Mouse (Mus musculus) fat pad, adult 2 months (tissue): ENCODE measurements around the gene Abi2.

Experiments used
- DNase-seq: peaks from one replicate; pipeline ENCODE4 v3.0.0-alpha.2; 2011; ENCODE audit warnings: low read depth, low spot score; ENCODE audit errors: extremely low read depth

Gene Abi2

DNA sequence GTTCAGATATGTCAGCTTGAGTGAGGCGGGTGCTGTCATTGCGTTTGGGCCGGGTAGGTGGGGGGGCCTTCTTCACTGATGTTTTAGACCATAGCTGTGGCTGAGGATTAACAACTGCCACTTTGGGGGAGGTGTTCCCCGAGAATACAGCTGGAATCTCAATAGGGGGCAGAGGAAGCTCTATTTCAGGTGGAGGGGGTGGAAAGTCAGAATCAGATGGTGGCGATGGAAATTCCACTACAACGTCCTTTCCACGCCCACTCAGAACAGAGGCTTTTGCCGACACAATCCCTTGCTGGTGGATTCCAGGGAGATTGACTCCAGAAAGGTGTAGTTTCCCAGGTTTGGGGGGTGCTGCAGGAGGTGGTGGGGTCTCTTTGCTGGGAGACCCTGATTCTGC, 79.2 kb downstream of the Abi2 start:
- DNase-seq = no peak

DNA sequence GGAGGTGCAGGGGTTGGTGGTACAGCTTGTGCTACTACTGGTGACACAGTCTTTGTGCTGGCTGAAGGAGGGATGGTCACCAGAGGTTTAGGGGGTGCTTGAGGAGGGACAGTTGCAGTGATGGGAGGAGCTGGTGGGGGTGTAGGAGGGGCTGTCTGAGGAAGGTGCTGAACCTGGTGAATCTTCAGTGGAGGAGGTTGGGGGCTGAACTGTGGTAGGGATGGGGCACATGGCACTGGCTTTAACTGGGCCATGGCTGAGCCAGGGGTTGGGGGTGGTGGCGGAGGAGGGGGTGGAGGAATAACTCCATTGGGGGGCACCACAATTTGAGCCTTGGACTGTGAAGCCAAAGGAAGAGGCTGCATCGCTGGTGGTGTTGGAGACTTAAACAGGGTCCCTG, 80.2 kb downstream of the Abi2 start:
- DNase-seq = no peak

GRCm38 (mm10) chr1:60490510-60490909, 81.1 kb downstream of the Abi2 start:
- no peak for DNase-seq

DNA sequence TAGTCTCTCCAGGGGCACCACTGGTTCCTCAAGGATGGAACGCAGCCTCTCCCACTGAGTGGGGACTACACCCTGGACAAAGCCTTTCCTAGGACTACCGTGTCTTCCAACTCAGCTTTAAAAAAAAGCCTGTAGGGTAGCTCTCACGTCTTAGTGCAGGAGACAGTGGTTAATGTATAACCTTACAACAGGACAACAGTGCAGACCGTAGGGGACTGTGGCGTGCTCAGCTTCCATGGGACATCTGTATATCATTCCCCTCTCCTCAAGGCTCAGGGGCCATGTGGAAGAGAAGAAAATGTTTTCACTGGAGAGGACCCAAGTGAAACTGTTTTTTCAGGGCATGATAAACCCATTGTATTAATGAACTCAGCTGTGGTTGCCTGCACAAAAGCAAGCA, 83.0 kb downstream of the Abi2 start:
- DNase-seq = no peak

DNA sequence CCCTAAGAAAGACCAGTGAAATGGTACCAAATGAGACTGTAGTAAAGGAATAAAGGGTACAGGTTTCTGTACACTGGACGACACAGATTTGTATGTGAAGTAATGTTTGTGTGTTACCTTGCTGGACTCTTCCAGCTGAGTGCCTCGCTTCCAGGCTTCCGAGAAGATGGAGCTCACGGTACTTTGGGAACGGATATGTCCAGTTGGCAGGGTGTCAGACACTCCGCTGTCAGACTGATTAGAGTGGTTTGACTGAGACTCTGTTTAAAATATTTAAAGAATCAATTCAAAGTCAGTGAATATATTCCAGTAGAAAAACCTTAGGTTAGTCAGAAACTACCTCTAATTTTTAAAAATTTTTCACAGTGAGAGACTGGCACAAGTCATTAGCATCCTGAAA, 84.0 kb downstream of the Abi2 start:
- no peak for DNase-seq

DNA sequence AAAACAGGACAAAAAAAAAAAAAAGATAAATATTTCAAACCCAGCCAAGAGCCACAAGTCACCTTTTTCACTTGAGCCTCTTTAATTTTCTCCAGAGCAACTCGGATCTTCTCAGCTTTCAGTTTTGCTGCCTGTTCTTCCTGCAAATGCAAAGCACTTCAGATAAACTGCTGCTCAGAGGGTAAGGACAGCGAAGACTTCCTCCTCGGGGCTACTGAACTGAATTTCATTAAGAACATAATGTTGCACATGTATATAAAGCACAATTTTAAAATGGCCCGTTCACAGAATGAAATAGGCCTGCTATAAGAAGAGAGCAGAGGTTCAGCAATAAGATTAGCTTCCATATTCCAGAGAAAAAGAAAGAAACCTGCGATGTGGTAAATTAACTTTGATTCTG, 94.0 kb downstream of the Abi2 start:
- DNase-seq = no peak

GRCm38 (mm10) chr1:60510584-60510983, 101.2 kb downstream of the Abi2 start:
- no peak for DNase-seq

GRCm38 (mm10) chr1:60530107-60530506, 120.7 kb downstream of the Abi2 start:
- DNase-seq = no peak

- no peak for DNase-seq
These were observed 121.2 kb downstream of the Abi2 start for GRCm38 (mm10) chr1:60530636-60531035.
